Mouse (Mus musculus): ENCODE measurements around the gene Rab11fip5.

Gene Rab11fip5

GRCm38 (mm10) chr6:85373066-85373860 is 1.2 kb downstream of the Rab11fip5 start:
- no peak for DNase-seq (ENCODE audit: low spot score in 2 of 2)

- no peak for DNase-seq (ENCODE audit: low spot score in 2 of 2)
Measured at GRCm38 (mm10) chr6:85372496-85372895, 1.9 kb downstream of the Rab11fip5 start.

DNA sequence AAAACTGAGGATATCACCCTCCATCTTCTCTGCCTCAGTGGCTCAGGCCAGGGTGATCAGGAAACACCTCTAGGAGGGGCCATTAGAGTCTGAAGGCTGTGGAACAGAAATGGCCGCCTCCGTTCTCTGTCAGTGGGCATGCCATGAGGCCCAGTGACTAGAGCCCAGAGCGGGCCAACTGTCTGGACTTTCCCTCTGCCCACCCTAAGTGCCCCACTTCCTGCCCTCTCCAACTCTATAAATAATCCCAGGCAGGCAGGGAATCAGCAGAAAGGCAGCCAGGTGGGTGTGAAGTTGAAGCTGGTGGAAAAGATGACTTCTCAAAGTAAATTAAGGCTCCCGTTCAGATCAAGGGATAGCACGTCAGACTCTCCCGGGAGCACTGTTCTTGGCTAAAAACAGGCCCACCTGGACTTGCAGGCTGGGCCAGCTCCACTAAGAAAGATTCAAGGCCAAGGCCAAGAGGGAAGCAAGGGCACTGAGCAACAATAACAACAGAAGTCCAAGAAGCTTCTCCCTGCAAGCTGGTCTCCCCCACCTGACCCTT is 2.5 kb downstream of the Rab11fip5 start:
- DNase-seq (ENCODE audit: low spot score in 2 of 2), result no peak

GRCm38 (mm10) chr6:85370666-85371430 is 3.6 kb downstream of the Rab11fip5 start:
- no peak for DNase-seq (ENCODE audit: low spot score in 2 of 2)

DNA sequence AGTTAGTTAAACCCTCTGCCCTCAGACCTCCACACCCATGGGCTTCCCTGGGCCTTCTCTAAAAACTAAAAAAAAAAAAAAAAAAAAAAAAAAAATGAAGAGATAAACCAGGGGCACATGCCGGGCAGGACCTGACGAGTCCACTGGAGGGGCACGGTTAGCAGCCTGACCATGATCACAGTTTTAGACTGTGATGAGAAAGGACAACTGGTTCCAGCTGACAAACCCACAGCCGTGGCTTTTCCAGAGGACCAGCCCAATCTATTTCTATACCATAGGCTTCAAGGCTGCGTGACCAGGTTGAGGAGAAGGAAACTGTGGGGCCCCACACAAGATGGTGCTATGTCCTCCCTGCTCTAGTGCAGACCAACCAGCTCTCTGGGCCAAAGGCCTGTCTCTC is 4.4 kb downstream of the Rab11fip5 start:
- DNase-seq (ENCODE audit: low spot score in 2 of 2), result no peak

- no peak for DNase-seq (ENCODE audit: low spot score in 2 of 2)
Measured at GRCm38 (mm10) chr6:85369181-85369860, 5.1 kb downstream of the Rab11fip5 start.

- DNase-seq (ENCODE audit: low spot score in 2 of 2), result no peak
Measured at GRCm38 (mm10) chr6:85368722-85369121, 5.7 kb downstream of the Rab11fip5 start.

GRCm38 (mm10) chr6:85368166-85368565 is 6.3 kb downstream of the Rab11fip5 start:
- no peak for DNase-seq (ENCODE audit: low spot score in 2 of 2)

- no peak for DNase-seq (ENCODE audit: low spot score in 2 of 2)
Measured at GRCm38 (mm10) chr6:85366387-85366786, 8.0 kb downstream of the Rab11fip5 start.

GRCm38 (mm10) chr6:85364439-85364838 is 10.0 kb downstream of the Rab11fip5 start:
- DNase-seq (ENCODE audit: low spot score in 2 of 2), result no peak

- DNase-seq (ENCODE audit: low spot score in 2 of 2), result no peak
Measured at GRCm38 (mm10) chr6:85363906-85364260, 10.6 kb downstream of the Rab11fip5 start.

GRCm38 (mm10) chr6:85363231-85363905 is 11.1 kb downstream of the Rab11fip5 start:
- DNase-seq (ENCODE audit: low spot score in 2 of 2), result no peak

GRCm38 (mm10) chr6:85362610-85363009 is 11.8 kb downstream of the Rab11fip5 start:
- DNase-seq (ENCODE audit: low spot score in 2 of 2), result peak in 1 of 2 experiments; percentile 48

GRCm38 (mm10) chr6:85360311-85360710 is 14.1 kb downstream of the Rab11fip5 start:
- no peak for DNase-seq (ENCODE audit: low spot score in 2 of 2)

DNA sequence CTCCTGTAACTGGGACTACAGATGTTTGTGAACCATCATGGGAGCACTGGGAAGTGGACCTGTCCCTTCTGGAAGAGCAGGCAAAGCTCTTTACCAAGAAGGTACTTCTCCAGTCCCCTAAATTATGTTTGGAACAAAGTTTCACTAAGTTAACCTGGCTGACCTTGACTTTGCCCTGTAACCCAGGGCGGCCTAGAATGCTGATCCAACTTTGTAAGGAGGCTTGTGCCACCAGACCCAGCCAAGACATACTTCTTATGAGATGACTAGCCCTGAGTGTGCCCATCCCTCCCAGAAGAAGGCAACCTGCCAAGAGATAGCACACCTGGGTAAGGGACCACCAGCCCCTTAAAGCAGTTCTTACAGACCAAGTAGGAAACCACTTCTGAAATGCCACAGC is 15.6 kb downstream of the Rab11fip5 start:
- DNase-seq (ENCODE audit: low spot score in 2 of 2), result no peak

GRCm38 (mm10) chr6:85356682-85357465 is 17.6 kb downstream of the Rab11fip5 start:
- DNase-seq (ENCODE audit: low spot score in 2 of 2), result no peak

DNA sequence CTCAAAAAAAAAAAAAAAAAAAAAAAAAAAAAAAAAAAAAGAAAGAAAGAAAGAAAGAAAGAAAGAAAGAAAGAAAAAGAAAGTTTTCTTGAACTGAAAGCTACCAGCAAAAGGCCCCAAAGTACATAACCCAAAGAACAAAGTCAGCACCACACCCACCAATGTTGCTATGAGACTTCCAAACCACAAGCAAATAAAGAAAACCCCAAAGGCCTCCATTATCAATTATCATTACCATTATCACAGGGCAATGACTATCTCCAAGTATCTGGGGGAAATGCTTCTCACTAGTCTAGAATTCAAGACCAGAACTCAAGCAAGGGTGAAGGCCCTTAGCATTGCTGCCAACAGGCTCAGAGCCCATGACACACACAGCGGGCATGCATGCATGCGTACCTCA is 18.7 kb downstream of the Rab11fip5 start:
- no peak for DNase-seq (ENCODE audit: low spot score in 2 of 2)

GRCm38 (mm10) chr6:85354709-85355108 is 19.7 kb downstream of the Rab11fip5 start:
- DNase-seq (ENCODE audit: low spot score in 2 of 2), result no peak

GRCm38 (mm10) chr6:85353706-85354105 is 20.7 kb downstream of the Rab11fip5 start:
- no peak for DNase-seq (ENCODE audit: low spot score in 2 of 2)

DNA sequence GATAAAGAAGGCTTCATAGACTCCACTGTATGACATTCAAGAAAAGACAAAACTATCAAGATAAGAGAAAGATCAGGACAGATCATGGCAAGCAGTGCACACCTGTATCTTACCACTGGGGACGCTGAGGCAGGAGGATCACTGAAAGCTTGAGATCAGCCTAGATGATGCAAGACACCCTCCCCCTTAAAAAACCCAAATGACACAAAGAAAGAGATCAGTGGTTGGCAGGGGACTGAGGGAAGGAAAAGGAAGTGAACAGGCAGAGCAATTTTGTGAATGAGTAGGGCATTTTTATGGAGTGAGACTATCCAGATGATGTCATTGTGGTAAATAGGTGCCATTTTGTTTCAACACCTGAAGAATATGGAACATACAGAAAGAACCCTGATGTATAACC is 24.3 kb downstream of the Rab11fip5 start:
- no peak for DNase-seq (ENCODE audit: low spot score in 2 of 2)

GRCm38 (mm10) chr6:85349246-85349645 is 25.2 kb downstream of the Rab11fip5 start:
- DNase-seq (ENCODE audit: low spot score in 2 of 2), result peak in 1 of 2 experiments; percentile 69
